Mouse (Mus musculus): ENCODE measurements around the gene Wdr77. TPM values are rescaled to one million over a fixed set of nuclear protein-coding genes. Genes with fewer than 3 reads are reported as not detected.
"Not testable (repeated sequence)": the region's sequence is repeated elsewhere in the genome, so short reads cannot be mapped to it uniquely, and the experiment has no call there.

Gene Wdr77
- total RNA-seq (2022), result 10 to 100 TPM; 30.4 to 36.9 (median 33.5) TPM

DNA sequence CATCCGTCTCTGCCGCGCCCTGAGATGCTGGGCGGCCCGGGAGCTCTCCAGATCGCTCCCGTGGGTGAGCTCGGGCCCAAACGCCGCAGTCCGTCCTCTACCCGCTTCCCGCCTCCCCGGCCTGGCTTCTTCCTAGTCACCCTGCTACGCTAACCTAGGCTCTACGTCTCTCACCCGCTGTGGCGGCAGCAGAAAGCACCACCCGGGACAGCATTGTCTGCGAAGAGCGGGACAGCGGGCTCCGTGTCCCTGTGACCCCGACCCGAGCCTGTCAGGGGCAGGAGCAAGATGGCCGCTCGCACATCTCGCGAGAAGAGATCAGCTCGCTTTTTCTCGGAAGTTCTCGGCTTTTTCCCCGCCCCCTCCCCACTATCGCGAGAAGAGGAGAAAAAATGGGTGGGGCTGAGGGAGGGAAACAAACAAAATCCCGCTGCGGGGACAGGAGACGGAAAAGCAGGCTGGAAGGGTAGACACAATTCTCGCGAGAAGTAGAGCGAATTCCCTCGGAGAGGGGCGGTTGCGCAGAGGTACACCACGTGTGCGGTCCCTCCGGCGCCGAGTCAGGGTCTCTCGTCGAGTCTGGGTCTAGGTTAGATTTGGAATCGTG lies at the start of gene Wdr77:
Gene Wdr77, plus strand, starts transcription at position 396 of the 607 bp plus-strand sequence.
- DNase-seq (ENCODE audit: low spot score in 2 of 2), result peak; percentile 91 to 92

DNA sequence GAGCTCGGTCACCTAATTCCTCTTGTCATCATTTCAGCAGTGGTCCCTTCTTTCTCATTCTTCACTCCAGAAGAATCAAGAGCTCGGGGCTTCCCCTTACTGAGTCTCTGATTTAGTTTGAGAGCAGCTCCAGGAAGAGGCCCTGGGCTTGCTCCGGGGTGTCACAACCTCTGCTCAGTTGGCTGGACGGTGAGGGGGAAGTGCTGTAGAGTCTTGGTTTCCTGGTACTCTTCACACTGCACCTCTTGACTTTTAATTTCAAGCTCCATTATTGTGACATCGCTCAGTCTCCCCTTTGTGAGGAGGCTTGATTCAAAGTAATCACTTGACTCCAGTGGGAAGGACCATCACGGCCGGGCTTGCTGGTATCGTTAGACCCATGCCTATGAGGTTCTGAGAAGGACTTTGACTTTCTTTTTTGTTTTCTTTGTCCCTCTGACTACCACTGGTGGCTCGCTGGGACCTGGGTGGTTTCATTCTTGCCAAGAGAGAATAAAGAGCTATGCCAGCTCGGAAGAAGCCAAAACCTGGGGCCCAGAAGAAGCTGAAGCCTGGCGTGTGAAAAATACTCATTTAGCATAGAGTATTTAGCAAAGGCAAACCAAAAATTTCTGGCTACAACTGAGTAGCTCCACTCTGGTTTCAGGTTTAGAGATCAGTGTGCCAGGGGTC lies 48.5 kb upstream of the Wdr77 start:
- no peak for DNase-seq (ENCODE audit: low spot score in 2 of 2)

DNA sequence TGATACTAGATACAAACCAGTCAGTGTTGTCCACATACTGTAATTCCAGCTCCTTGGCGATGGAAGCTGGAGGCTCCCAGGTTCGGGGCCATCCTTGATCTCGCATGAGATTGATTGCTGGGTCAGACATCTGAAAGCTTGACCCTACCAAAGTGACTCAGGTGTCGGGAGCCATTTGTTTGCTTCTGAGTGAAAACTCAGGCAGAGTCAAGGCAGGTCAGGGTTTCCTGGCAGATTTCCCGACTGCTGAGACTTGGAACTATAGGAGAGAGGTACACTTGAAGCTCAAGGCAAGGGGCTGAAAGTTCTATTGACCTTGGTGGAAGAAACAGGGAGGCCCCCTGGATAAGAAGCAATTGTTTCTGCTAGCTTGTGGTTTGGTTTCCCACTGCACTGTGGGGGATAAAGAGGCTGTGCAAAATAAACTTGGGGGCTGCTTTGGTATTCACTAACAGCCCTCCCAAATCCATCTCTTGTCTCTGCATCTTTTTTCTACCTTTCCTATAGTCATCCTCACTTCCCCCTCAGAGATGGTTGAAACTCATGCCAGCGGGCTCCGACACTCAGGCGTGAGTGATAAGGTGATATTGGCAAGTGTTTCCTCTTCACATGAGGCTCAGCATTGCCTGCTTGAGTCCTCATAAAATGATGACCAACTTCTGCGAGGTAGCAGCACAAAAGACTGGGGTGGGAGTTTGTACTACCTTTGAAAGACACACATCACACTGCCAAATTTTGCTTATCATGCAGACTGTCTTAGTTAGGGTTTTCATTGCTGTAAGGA lies 46.9 kb upstream of the Wdr77 start:
- DNase-seq (ENCODE audit: low spot score in 2 of 2), result no peak

DNA sequence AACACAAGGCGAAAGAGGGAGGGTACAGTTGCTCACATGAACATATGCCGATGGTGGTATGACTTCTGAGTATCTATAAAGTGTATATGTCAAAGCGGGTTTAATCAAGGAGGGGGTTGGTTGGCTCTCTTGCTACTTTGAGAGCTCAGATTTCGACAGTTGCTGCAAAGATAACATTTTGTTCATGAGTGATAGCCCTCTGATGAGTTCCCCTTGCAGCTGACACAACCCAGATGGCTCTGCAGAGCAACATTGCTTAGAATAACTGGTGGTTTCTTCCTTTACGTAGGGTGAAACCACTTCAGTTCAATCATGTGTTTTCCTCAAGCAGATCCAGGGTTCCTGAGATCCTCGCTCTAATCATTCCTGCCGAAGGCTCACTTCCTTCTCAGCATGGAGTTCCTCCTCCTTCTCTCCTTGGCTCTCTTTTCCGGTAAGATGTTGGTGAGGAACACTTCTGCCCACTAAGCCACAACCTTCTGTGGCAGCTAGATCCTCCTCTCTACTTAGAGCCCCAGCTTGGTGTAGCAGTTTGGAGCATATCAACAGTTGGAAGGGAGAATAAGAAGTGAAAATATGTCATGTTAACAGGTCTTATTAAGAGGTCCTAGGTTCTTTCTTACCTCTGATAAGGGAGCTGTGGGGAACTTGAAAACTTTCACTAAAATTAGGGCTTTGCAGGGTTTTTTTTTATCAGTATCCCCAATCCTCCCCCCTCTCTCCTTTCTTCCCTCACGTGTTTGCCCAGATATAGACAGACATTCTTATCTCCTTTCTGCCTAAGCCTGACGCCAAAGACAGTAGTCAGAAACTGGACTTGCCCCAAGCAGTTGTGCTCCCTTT lies 45.1 kb upstream of the Wdr77 start:
- no peak for DNase-seq (ENCODE audit: low spot score in 2 of 2)

DNA sequence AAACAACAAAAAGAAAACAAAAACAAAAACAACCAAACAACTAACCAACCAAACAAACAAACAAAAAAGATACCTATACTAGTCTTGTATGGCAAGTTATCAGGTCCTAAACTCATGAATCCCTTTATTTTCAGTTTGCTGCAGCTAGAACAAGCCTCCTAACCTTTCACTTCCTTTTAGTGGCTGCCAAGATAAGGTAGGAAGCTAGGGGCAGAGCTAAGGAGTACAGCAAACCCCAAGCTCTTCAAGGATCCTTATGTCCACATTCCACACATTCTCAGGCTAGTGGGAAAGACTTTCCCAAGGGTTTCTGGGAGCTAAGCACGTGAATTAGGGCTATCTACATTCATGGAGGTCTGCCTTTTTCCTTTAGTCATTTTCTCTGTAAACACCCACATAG lies 43.9 kb upstream of the Wdr77 start:
- no peak for DNase-seq (ENCODE audit: low spot score in 2 of 2)

DNA sequence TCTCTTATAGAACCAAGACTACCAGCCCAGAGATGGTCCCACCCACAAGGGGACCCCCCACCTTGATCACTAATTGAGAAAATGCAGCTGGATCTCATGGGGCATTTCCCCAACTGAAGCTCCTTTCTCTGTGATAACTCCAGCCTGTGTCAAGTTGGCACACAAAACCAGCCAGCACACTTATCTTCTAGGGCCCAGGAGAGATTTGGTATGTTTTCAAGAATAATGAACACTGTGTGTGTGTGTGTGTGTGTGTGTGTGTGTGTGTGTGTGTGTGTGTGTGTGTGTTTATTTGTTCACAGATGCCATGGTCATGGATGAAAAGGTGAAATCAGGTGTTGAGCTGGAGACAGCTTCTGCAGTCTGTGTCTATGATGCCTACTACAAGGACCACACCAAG lies 42.7 kb upstream of the Wdr77 start:
- not testable (repeated sequence) for DNase-seq (ENCODE audit: low spot score in 2 of 2)

DNA sequence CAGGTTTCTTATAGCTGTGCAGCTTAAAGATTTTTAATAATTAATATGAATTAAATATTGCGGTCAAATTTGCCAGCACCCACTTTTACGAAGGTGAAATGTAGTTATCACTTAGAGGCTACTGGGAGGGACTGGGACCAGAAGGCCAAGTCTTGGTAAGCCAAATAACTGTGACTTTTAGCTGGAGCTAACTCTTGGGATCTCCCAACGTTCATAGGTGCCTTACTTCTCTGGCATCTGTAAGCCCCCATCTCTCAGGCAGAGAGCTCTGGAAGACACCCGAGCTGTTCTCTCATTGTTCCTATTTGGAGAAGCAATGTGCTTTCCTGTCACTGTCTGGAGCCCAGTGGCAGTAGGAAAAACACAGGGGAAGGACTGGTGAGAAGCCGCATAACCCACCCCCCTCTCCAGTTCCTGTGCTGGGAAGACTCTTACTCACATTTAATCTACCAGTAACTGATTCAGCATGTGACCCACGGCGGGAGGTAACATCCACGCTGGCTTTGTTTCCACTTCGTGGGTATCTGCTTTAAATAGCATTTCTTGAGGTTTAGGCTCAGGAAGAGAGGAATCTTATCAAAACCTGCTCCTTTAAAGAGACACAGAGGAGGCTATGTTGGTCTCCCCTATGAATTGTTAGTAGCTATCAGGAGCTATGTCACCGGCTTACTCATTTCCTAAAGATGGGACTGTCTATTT lies 41.4 kb upstream of the Wdr77 start:
- DNase-seq (ENCODE audit: low spot score in 2 of 2), result no peak

DNA sequence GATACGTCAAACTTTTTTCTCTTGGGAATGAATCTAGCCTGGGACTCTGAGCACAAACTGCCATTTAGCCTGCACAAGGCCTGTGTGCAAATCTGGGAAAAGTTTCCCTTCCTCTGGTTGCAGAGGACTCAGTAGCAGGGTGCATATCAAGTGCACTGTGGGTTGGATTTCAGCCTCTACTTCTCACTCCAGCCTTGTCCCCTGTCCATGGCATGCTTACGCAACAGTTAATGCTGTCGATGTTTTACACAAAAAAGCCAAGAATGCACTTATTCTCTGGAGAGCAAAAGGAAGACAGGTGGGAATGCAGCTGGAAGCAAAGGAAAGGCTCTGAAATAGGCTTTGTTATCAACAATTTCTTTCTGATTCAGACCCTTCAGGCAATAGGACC lies 40.8 kb upstream of the Wdr77 start:
- no peak for DNase-seq (ENCODE audit: low spot score in 2 of 2)

DNA sequence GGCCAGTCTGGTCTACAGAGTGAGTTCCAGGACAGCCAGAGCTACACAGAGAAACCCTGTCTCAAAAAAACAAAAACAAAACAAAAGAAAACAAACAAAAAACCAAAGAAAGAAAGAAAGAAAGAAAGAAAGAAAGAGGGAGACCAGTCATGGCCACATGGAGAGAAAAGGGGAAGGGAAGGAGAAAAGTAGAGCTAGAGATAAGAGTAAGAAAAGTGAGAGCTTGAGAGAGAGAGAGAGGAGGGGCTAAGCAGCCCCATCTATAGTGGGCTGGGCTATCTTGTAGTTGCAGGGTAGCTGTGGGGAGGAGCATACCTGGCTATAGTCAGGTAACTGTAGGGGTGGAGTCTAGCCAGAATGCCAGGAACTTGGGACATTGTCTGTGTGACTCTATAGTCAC lies 38.4 kb upstream of the Wdr77 start:
- not testable (repeated sequence) for DNase-seq (ENCODE audit: low spot score in 2 of 2)

DNA sequence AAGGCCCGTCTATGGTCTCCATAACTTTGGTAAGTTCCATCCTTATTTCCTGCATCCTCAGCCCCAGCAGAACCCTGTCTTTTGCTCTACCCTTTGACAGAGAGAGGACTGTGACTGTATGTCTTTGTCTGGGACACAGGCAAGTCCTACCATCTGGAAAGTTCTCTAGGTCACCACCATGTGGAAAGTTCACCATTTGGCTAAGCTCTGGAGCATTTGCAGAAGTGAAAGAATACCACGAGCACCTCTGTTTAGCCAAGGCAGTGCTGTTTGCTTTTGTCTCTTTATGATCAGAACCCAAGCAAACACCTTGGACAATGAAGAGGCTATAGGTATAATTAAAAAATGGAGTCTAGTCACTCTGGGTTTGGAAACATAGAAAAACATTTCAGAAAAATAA lies 37.2 kb upstream of the Wdr77 start:
- DNase-seq (ENCODE audit: low spot score in 2 of 2), result no peak

DNA sequence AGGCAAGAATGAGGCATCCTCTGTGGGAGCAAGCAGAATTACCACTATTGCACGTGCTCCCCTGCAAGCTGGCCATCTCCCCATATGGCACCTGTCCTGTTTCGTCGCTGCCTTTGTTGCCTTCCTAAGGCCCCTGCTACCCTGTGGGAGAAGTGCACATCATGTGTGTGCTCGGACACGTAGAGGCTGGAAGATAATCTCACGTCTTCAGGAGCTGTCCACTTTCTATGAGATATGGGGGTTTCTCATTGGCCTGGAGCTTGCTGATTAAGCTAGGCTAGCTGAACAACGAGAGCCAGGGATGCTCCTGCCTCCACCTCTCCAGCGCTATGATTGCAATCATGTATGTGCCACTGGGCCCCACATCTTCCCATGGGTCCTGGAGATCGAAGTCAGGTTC lies 34.6 kb upstream of the Wdr77 start:
- no peak for DNase-seq (ENCODE audit: low spot score in 2 of 2)

DNA sequence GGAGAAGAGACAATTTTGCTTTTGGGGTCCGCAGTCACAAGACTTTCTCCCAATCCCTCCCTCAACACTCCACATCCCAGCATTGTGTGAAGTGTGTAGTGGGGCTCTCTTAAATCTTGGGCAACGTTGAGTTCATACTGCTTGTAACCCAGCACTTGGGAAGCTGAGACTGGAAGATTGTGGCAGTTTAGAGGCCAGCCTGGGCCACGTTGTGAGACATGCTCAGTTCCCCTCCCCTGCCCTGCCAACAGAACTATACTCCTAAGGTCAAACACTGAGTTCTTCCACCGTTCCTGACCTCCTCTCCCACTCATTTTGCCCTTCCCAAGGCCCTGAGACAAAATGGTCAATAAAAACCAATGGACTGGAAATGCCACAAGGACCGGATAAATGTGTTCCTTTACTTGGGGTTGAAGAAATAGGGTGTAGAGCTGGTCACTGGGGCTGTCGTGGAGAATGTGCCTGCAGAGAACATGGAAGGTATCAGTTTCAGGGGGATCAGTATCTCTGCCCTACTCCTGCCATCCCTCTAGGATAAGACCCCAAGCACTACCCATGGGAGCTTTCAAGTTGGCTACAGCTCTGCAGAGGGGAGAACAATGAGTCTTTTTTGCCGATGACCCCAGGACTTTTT lies 31.5 kb upstream of the Wdr77 start:
- no peak for DNase-seq (ENCODE audit: low spot score in 2 of 2)

DNA sequence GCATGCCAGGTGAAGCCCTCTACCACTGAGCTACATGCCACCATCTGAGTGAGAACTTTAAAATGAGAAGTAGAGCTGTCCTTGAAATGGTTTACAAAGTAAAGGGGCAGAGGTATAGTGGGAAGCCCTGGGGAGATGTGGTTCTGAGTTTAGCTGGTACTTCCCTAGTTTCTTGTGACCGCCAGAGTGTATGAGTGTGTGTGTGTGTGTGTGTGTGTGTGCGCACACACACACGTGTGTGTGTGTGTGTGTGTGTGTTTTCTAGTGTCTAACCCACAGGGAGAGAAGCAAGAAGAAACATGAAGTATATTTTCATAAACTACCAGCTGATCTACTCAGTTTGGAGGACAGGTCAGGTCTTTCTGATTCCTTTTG lies 31.0 kb upstream of the Wdr77 start:
- DNase-seq (ENCODE audit: low spot score in 2 of 2), result no peak

DNA sequence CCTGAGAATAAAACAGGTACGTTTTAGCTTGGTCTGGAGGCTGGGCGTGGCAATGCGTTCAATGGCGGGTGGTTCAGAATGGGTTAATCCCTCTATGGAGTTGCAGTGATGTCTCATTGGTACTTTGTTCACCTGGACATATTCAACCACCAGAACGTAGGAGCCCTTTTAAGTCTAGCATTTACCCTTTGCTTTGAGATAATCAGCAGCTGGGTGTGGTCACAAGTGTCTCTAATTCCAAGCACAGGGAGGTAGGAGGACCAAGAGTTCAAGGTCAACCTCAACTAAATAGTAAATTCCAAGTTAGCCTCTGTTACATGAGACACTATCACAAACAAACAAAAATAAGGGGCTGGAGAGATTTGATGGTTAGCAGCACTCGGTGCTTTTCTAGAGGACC lies 30.4 kb upstream of the Wdr77 start:
- DNase-seq (ENCODE audit: low spot score in 2 of 2), result no peak

DNA sequence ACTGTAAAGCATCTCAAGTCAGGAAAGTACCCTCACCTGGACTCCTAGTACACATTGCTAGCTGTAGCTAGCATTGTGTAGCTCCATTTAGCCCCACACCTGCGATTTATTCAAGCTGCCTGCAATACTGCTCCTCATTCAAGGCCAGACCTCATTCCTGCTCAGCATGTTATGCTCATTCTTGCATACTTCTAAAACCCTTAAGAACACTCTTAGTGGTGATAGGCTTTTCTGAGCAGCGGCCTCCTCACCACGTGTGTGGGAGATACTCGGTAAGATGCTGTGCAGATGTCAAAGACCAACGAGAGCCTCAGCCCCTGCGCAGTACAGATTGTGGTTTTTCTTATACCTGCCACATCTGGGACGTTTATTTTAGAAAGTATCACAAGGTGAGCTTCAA lies 29.3 kb upstream of the Wdr77 start:
- DNase-seq (ENCODE audit: low spot score in 2 of 2), result no peak

DNA sequence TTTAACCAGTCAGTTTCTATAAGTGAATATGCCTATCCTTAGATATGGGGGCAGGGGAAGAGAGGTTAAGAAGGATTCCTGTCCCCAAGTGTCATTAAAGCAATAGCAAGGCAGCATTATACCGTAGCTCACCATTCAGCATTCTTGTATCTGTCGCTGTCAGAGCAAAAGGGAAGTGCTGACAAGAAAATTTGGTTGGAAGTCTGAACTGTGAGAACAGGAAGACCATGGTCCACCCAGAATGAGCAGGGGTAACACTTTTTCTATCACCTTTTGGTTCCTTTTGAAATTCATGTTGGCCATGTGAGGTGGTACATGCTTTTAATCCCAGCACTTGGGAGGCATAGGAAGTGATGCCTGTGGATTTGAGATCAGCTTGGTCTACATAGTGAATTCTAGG lies 28.1 kb upstream of the Wdr77 start:
- no peak for DNase-seq (ENCODE audit: low spot score in 2 of 2)

DNA sequence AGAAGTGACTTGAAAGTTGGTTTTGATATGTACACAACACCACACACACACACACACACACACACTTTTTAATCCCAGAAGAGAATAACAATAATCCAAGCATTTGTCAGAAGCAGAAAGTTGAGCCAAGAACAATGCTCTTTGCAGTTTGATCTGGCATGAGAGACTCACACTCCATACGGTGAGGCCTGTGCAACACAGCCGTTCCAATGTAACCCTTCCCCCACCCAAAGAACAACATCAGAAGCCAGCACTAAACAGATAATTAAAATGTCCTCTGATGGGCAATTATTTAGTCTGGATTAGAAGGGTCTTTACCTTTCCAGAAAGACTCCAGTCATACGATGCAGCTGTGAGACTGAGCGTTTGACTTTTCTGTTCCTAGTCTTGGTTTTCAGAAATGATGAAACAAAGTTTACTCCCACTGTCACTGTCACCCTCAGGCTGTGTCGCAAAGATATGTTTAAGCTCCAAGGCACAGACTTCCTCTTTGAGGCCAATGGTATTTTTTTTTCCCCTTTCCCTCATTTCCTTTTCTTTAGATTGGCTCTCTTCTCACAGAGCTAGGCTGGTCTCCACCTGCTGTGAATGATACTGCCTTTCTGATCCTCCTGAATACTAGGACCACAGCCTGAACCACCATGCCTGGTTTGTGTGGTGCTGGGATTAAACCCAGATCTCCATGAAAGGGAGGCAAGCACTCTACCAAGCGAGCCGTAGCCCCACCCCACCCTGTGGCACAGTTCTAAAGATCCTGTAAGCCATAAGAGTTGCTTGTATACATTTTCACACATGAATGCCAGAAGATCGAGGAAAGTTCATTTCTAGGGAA lies 26.7 kb upstream of the Wdr77 start, which contains the start of gene I830077J02Rik:
Gene I830077J02Rik, minus strand, starts transcription at position 425 of the 832 bp plus-strand sequence.
- DNase-seq (ENCODE audit: low spot score in 2 of 2), result no peak

DNA sequence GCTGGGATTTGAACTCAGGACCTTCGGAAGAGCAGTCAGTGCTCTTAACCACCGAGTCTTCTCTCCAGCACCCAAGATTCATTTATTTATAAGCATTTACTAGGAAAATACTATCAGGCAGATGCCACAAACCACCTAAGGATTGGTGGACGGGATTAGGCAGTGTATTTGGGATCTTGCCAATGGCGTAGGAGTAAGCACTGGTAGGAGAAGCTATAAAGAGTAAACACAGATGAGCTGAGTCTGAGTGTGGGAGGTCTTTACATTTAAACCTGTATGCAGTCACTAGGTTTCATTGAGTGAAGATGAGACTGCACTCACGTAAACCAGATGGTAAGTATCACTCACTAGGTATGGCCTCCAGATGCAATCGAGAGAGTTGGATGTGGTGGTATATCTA lies 25.2 kb upstream of the Wdr77 start:
- no peak for DNase-seq (ENCODE audit: low spot score in 2 of 2)

DNA sequence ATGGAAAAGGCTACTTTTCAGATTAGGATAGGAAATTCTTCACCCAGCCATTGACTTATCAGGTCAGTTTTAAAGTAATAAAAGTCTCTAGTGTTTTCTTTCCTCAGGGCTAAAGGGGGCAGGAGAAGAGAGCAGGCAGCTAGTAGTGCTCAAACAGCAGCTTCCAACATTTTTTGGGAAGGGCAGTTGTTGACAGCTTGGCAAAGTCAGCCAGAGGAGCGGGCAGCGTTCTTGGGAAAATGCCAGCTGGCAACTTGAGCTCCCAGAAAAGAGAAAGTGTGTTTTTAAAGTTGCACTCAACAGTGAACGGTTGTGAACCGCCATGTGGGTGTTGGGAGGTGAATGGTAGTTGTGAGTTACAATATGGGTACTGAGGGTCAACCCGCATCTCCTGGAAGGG lies 24.1 kb upstream of the Wdr77 start:
- peak in 1 of 2 experiments; percentile 14 for DNase-seq (ENCODE audit: low spot score in 2 of 2)

DNA sequence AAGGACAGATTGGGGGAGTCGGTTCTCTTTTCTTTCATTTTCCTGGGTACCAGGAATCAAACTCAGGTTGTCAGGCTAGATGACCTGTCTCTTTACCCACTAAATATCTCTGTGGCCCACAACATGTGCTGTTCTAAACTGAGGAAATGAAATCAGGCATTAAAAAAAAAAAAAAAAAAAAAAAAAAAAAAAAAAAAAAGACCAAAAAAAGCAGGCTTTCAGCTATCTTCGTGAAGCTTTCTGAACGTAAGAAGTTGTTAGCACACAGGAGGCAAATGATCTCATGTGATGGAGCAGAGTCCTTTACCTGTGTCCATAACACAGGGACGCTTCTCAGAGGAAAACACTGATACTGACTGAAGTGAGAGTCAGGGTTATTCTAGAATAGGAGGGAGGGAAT lies 23.1 kb upstream of the Wdr77 start:
- no peak for DNase-seq (ENCODE audit: low spot score in 2 of 2)

Data from gastrocnemius, adult 8-10 months (tissue).